15 mouse cellular contexts compared by ENCODE assay signal in the genomic region with DNA sequence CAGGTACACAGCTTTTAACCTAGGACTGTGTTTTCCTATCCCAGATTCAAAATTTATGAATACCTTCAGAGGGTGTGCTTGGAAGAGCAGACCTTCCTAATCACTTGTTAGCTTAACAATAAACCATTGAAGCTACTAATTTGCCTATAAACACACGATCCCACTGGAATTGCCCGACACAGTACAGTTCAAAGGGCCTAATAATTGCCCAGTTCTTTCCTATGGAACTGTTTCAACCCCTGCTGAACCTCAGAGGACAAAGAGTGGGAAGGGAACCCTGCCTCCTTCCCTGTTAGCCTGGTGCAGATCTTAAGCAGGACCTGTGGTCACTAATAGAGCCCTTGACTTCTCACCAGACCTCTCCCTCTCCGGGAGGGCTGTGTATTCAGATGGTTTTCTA.
A peak's percentile ranks its signal among the peaks of the same experiment; 100 is the strongest.
DNase-seq lines count a peak whose midpoint lies in the region.
"Had no signal": no experiment of that assay in that cellular context is flagged by ENCODE, and none has a peak within 500 bp of the region (broad histone marks: within the 10 kb centered on the region; RNA-seq: fewer than 3 reads in every experiment).

No protein-coding gene starts in this region.

- DNase-seq in heart, adult 11 months = peak; percentile 51
- no peak for DNase-seq in heart, postnatal 4 days
- DNase-seq in retina, postnatal 1 day = peak; percentile 19
- no peak for DNase-seq in retina, embryonic 14.5 days (ENCODE audit: low spot score)
- DNase-seq in forelimb bud, embryonic 11.5 days (ENCODE audit: low read depth, low spot score) = peak; percentile 28
- DNase-seq in spleen, postnatal 4 days (ENCODE audit: low spot score in 2 of 2) = no peak
- DNase-seq: adrenal gland, postnatal 10 days; adrenal gland, postnatal 36 days; cerebellum, adult 18-20 months; cerebellum, adult 9-10 months; cerebellum, postnatal 14 days; forebrain, postnatal 0 days; gastrocnemius, postnatal 25 days; heart, adult 2 months; heart, postnatal 14 days had no signal

Comparison
In these comparisons a context has a peak if more than half of its experiments do, and no peak if none do; other contexts are left out.
1. DNase-seq: peak in heart, adult 11 months (single experiment), retina, postnatal 1 day (single experiment) and forelimb bud, embryonic 11.5 days (single experiment); none in heart, postnatal 4 days (single experiment), retina, embryonic 14.5 days (single experiment) and spleen, postnatal 4 days (0 of 2).